Mouse (Mus musculus) olfactory bulb, adult 2 months (tissue): ENCODE results near the gene Ogfod2. TPM values are rescaled to one million over a fixed set of nuclear protein-coding genes. Genes with fewer than 3 reads are reported as not detected.

Experiments
- H3K27ac ChIP-seq: fragments of 200-500 bp; 2 replicates; pipeline ENCODE4 v1.5.1; 2012; ENCODE audit warnings: low read depth, low read length; ENCODE audit not compliant: insufficient read depth
- H3K4me1 ChIP-seq: fragments of 200-500 bp; 2 replicates; pipeline ENCODE4 v1.6.1; 2012; ENCODE audit warnings: low read length; ENCODE audit not compliant: control insufficient read depth, insufficient read depth
- H3K4me3 ChIP-seq: fragments of 200-500 bp; 2 replicates; pipeline ENCODE4 v1.5.1; 2012; ENCODE audit warnings: mild to moderate bottlenecking, low read depth, low read length, moderate library complexity; ENCODE audit not compliant: insufficient read depth
- CTCF ChIP-seq: fragments of 200-500 bp; IDR thresholded peaks from 2 replicates; pipeline ENCODE4 v1.5.1; 2012; ENCODE audit warnings: low read depth, mild to moderate bottlenecking, low read length, moderate library complexity; ENCODE audit not compliant: insufficient read depth
- POLR2A ChIP-seq: fragments of 200-500 bp; IDR thresholded peaks from 2 replicates; pipeline ENCODE4 v1.6.1; 2012; ENCODE audit warnings: mild to moderate bottlenecking, low read depth, low read length, moderate library complexity; ENCODE audit not compliant: insufficient read depth
- WGBS: fragments of 180-500 bp; shearing (Covaris S2); methylation state at CpG from one replicate; pipeline ENCODE4 v1.1.7; 2018; 5-methylcytosine and 5-hydroxymethylcytosine counted together
- polyA plus RNA-seq: library from polyadenylated mRNA; stranded (reverse); fragments of >200 nt; gene quantifications from 2 replicates; pipeline ENCODE4 v1.2.4, GENCODE M21; 2012; ENCODE audit warnings: low replicate concordance; ENCODE audit not compliant: missing spikeins, insufficient read depth, insufficient read length

The Ogfod2 gene
- polyA plus RNA-seq: not detected in 2 replicates

- H3K4me3 ChIP-seq: peak within 1 kb of the TSS; percentile 98
- TF ChIP-seq CTCF: no peak
- TF ChIP-seq POLR2A: peak; percentile 35; the same call in 1 of the 2 replicates
- under 1% methylated on average over 66 of the region's 66 CpGs for WGBS
- H3K4me1 ChIP-seq: peaks cover 33% of the 10 kb centered on the region
- peak within 1 kb of the TSS; percentile 99 for H3K27ac ChIP-seq
These were observed at the start of gene Ogfod2 for GRCm38 (mm10) chr5:124111742-124112497. Gene Ogfod2, plus strand, starts transcription at chr5:124112297.

GRCm38 (mm10) chr5:124069657-124070056 is 42.4 kb upstream of the Ogfod2 start:
- no peak for TF ChIP-seq POLR2A
- no peak for TF ChIP-seq CTCF
- H3K4me3 ChIP-seq: no peak overlapping the region
- no peak overlapping the region for H3K27ac ChIP-seq
- H3K4me1 ChIP-seq: no peaks in the 10 kb centered on the region
- 79% methylated on average over 3 of the region's 3 CpGs for WGBS

DNA sequence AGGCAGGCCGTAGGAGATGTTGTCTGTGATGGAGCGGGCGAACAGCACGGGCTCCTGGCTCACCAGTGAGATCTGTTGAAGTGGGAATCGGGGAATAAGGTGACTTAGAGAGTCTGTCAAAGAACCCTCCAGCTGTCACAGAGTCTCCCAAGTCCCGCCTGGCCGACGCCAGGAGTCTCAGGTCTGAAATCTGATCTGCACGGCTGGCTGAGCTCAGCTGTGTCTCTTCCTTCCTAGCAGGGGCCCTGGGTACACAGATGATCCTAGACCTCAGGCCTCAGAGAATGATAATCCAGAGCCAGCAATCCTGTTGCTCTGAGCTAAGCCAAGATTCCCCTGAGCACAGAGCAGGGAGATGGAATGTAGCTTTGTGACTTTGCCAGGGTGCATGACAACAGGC is 38.4 kb upstream of the Ogfod2 start:
- 85% methylated on average over 9 of the region's 9 CpGs for WGBS

DNA sequence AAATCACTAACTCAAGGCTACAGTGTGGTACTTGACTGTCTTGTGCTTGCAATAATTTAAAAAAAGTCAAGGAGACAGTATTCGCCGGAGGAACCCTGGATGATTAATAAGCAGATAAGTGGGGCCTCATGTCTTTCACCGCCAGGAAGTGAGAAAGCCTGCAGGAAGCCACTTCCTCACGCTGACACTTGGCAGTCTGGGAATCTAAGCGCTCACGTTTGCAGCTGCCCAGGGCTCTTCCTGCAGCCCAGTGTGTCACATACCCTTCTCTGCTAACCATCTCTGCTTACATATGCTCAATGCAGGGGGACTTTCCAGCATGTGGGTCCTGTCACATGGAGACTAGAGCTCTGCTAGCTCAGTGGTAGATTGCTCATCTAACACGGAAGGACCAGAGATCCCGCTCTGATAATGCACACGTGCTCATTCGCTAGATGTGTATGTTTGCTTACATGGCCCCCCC is 37.2 kb upstream of the Ogfod2 start:
- H3K27ac ChIP-seq: no peak overlapping the region
- 59% methylated on average over 10 of the region's 10 CpGs for WGBS
- TF ChIP-seq POLR2A (no peak), CTCF (no peak)
- no peak overlapping the region for H3K4me3 ChIP-seq
- H3K4me1 ChIP-seq: peaks cover 8% of the 10 kb centered on the region; the same call in 1 of the 2 replicates

More for the DNA sequence above, 38.4 kb upstream of the Ogfod2 start:
- 0 out of 2 replicates have a peak, but pooled peaks cover under 1% of the 10 kb centered on the region for H3K4me1 ChIP-seq
- H3K27ac ChIP-seq: no peak overlapping the region
- no peak overlapping the region for H3K4me3 ChIP-seq
- TF ChIP-seq POLR2A (no peak), CTCF (no peak)

DNA sequence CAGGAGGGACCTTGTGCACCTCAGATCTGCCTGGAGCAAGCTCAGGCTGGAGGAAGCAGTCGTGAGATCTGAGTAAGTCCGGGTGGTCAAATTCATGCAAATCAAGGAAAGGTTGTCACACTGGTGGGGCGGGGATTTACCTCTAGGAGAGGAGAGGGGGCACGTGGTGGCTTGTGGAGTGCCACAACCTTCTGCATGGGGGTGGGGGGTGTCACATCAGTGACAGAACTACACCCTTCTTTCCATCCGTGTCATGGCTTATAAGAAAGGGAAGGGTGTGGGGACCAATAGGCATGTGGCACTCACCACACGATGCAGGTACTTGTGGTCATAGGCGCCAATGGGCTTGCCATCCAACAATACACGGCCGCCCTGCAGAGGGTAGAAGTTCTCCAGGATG is 36.4 kb upstream of the Ogfod2 start:
- TF ChIP-seq CTCF: no peak
- TF ChIP-seq POLR2A: no peak
- Histone ChIP-seq H3K4me3 (no peak overlapping the region), H3K27ac (no peak overlapping the region), H3K4me1 (peaks cover 8% of the 10 kb centered on the region; the same call in 1 of the 2 replicates)
- 80% methylated on average over 9 of the region's 9 CpGs for WGBS

DNA sequence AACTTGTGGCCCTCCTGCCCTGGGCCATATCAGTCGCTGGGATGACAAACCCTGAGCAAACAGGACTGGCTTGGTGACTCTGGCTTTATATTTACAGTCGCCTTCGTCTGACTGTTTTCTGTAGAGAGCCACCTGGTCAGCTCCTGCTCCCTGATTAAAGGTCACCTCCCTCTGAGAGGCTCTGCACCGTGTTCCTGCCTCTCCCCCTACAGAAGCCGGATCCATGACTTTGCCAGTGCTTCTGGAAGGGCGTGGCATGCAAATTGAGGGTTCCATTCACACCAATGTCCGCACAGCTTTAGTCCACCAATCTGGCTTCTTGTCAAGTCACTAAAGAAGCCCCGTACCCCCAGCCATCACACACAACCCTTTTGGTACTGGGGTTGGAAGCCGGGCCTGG is 35.5 kb upstream of the Ogfod2 start:
- peaks cover 8% of the 10 kb centered on the region; the same call in 1 of the 2 replicates for H3K4me1 ChIP-seq
- WGBS: 65% methylated on average over 9 of the region's 9 CpGs
- TF ChIP-seq POLR2A: no peak
- TF ChIP-seq CTCF: no peak
- no peak overlapping the region for H3K27ac ChIP-seq
- H3K4me3 ChIP-seq: no peak overlapping the region

GRCm38 (mm10) chr5:124077241-124077640 is 34.9 kb upstream of the Ogfod2 start:
- 87% methylated on average over 13 of the region's 13 CpGs for WGBS
- H3K4me3 ChIP-seq: no peak overlapping the region
- peaks cover 8% of the 10 kb centered on the region; the same call in 1 of the 2 replicates for H3K4me1 ChIP-seq
- TF ChIP-seq CTCF: no peak
- TF ChIP-seq POLR2A: no peak
- H3K27ac ChIP-seq: no peak overlapping the region

DNA sequence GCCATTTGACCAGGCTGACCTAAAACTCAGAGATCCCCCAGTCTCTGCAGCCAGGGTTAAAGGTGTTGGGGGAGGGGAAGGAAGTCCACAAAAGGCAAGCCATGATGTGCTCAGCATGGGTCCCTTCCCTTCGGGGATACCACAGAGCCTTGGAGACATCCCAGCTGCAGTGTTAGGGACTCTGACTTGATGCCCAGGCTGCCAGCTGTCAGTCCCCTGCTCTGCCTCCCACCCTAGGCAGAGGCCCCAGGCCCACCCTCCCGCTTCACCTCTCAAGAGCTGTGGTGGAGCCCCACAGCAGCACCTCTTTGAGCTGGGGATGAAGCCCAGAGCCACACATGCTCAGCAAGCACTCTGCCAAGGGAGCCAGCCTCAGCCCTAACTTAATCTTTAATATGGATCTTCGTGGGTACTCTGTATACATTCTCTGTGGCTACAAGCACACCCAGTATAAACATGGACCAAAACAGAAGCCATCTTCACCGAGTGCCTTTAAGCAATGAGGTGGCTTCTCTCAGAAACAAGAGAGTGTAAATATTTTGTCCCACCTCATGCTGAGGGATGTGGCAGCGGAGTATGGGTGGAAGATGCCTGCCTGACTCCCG is 34.1 kb upstream of the Ogfod2 start:
- no peak for TF ChIP-seq CTCF
- TF ChIP-seq POLR2A: no peak
- WGBS: 62% methylated on average over 6 of the region's 6 CpGs
- Histone ChIP-seq H3K4me3 (peak overlapping the region; percentile 8; the same call in 1 of the 2 replicates), H3K4me1 (peaks cover 13% of the 10 kb centered on the region; the same call in 1 of the 2 replicates), H3K27ac (no peak overlapping the region)

GRCm38 (mm10) chr5:124078794-124079416 is 33.2 kb upstream of the Ogfod2 start:
- Histone ChIP-seq H3K27ac (peak overlapping the region; percentile 53; the same call in 1 of the 2 replicates), H3K4me3 (peak overlapping the region; percentile 8; the same call in 1 of the 2 replicates), H3K4me1 (peaks cover 13% of the 10 kb centered on the region; the same call in 1 of the 2 replicates)
- TF ChIP-seq POLR2A (no peak), CTCF (no peak)
- WGBS: 55% methylated on average over 9 of the region's 9 CpGs

DNA sequence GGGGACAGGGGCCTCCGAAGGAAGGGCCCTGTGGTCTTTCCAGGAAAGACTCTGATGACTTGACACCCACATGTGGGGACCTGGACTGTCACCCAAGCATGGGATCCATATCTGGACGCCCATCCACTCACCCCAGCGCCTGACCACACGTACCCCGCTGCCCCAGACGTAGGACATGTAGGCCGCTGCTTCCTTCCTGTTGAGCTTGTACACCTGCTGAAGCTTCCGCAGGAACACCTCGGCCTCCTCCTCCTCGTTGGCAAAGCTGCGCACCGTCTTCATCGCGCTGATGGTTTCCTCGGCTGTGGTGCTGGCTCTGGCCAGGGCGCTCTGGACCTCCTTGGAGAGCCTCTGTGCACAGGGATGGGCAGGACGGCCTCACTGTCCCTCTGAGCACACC is 32.2 kb upstream of the Ogfod2 start:
- Histone ChIP-seq H3K4me3 (no peak overlapping the region), H3K4me1 (peaks cover 21% of the 10 kb centered on the region), H3K27ac (no peak overlapping the region)
- WGBS: 96% methylated on average over 17 of the region's 17 CpGs
- no peak for TF ChIP-seq POLR2A
- TF ChIP-seq CTCF: no peak
